Mouse (Mus musculus) left cerebral cortex, postnatal 4 days (tissue): ENCODE data around the gene Fat1. TPM values are rescaled to one million over a fixed set of nuclear protein-coding genes. Genes with fewer than 3 reads are reported as not detected.

Experiments
- DNase-seq: peaks from one replicate; pipeline ENCODE4 v3.0.0-alpha.2; 2022
- intact Hi-C: fragments of 180-260 bp; cut with DNase I; formaldehyde crosslinking; loops from one replicate; pipeline ENCODE4 v1.15.1; 2025
- total RNA-seq, 2 experiments: library from RNA; stranded (reverse); gene quantifications; 2 replicates each; pipeline ENCODE4 v1.2.3; 2021

Gene Fat1
- total RNA-seq, 2 experiments from 2014 or later, result 73.2 to 79.6 TPM

DNA sequence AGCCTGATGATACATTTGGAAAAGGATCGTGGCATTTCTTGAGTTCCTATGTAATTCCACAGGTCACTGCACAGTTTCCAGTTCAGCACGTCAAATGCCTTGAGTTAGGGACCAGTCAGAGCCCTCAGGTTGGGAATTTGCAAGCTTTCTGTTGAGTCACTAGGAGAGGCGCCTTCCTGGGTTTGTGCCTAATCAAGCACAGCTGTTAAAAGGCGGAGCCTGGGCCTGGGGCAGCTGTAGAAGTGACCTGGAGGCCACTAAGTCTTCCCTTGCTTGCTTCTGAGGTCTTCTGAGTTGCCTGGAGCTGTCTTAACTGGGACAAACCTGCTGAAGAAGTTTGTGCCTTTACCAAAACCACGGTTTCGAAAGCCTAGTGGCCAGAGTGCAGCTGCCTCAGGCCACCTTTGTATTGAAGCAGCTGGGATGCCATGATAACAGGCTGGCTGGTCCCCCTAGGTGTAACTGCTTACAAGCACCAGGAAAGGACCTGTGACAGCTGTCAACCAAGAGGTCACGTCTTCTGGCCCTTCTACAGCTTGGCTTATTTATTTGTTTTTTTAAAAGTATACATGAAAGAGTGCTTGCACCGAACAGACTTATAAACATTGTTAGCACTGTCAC, 66.4 kb downstream of the Fat1 start:
- intact Hi-C loops, result no loop called here
- no peak for DNase-seq

DNA sequence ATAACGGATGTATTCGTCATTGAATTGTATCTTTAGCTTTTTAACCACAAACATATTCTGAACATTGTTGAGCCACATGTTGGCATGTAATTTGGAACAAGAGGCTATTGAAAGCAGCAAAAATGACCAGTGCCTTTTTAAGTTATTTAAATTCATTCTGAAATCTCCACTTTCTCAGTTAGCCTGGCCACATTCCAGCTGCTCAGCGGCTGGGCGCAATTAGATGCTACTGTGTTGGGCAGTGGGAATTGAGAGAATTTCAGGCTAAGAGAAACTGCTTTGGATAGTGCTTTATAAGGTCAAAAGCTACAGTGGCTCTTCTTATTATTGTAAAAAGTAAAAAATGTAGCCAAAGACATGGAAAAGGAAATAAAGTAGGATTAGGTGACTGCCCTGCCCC, 67.4 kb downstream of the Fat1 start:
- peak; percentile 41 for DNase-seq
- intact Hi-C loops, result no loop called here

DNA sequence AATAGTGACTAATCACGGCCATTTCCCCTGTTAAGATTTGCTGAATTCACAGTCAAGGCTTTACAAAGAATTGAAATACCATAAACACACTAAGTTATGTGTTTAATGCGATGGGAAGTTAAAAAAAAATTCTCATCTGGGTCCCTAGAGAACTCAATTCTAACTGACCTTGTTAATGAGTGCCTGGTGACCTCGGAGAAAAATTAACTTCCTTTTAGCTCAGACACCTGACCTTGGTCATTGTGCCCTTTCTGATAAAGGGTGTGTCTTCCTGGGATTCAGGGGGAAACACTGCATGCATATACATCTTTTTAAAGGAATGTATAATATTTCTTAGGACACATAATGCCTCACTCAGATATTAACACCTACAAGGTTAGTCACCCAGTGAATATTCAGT, 68.8 kb downstream of the Fat1 start:
- no peak for DNase-seq
- intact Hi-C loops, result no loop called here

DNA sequence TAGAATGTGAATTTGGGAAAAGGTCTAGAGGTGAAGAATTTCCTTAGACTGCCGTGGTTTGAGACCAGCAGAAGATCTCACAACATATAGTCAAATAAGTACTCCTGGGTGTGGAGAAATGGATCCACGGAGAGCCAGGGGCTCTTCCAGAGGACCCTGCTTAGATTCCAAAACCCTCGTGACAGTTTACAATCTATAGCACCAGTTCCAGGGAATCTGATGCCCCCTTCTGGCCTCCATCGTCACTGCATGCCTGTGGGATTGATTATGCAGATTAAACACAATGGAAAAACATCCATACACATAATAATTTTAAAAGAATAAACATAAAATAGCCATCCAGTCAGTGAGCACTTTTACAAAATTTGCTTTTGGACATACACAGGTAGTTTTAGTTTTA, 75.4 kb downstream of the Fat1 start:
- intact Hi-C loops, result loop anchor here (10.0 kb wide), 1 partner anchor 56 kb away; no protein-coding TSS in a partner anchor
- peak; percentile 57 for DNase-seq

DNA sequence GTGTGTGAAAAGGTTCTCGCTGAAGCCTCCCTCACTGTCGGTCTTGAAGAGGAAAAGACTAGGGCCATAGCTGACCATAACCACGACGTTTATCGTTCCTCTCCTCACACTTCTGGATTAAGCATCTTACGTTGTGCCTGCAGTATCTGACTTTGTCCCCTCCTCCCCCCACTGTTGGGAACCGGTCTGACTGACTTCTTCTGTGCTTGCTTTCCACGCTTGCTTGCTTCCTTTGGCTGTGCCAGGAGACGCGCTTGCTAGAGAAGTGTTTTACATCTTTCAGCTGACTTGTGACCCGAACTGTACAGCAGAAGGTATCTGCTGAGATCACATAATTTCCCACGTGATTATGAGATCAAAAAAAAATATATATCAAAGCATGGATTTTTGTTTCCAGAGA, 76.5 kb downstream of the Fat1 start:
- intact Hi-C loops, result loop anchor here (10.0 kb wide), 1 partner anchor 57 kb away; no protein-coding TSS in a partner anchor
- DNase-seq, result no peak

DNA sequence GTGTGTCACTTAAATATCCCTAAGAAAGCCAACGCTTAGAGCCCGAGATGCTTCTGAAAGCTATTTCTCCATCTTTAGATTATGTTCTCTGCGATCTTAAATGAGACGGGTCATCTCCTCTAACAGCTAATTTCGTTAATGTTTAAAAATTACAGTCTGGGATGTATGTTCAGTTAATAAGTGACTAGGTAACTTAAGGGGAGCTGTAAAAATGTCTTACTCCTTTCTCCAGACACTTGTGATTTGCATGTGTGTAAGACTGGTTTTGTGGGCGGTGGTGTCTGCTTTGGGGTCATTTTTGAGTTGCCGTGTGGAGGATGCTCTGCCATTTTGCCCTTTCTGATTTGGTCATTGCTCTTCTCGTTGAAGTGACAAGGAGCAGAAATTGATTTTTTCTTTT, 78.6 kb downstream of the Fat1 start:
- intact Hi-C loops, result loop anchor here (10.0 kb wide), 1 partner anchor 59 kb away; no protein-coding TSS in a partner anchor

DNA sequence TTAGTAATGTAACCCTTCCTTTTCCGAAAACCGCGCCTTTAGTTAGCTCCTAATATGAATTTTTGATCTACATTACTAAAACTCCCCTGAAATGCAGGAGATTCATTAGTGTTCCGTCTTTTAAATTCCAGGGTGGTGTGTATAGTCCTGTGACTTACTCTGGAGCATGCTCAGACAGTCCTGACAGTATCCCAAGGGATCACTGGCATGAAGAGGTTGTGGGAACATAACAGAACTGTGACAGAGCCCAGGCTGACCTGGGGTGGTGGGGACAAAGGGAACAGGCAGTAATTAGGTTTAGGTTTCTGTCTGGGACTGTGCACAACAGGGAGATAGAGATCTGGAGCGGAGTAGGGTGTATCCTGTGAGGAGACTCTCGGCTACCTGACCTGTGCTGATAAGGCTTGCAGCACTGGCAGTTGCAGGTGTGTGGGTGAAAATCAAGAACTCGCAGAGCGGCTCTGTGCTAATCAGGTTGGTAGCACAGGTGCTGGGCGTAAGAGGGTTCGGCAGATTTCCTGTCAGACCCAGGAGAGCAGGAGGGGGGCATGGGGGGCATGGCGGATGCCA, 79.3 kb downstream of the Fat1 start:
- intact Hi-C loops, result loop anchor here (10.0 kb wide), 1 partner anchor 60 kb away; no protein-coding TSS in a partner anchor
- DNase-seq, result no peak

More for the DNA sequence above, 78.6 kb downstream of the Fat1 start:
- DNase-seq, result no peak

DNA sequence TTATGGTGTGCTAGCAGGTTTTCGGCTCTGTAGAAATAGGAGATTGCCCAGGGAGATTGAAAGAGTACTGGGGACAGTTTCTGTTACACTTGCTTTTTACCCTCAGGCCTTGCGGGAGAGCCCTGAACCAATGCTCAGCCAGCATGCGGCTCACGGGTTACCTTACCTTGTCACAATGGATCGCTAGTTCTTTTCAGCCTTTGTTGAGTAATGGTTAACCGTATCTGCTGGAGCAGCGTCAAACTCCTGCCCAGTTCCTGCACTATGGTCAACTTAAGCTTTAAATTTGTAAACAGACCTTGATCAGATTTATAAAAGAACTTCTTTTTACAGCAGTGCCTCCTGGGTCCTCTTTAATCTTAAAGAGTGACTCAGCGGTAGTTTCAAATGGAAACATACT, 80.6 kb downstream of the Fat1 start:
- intact Hi-C loops, result loop anchor here (10.0 kb wide), 1 partner anchor 61 kb away; no protein-coding TSS in a partner anchor
- no peak for DNase-seq

DNA sequence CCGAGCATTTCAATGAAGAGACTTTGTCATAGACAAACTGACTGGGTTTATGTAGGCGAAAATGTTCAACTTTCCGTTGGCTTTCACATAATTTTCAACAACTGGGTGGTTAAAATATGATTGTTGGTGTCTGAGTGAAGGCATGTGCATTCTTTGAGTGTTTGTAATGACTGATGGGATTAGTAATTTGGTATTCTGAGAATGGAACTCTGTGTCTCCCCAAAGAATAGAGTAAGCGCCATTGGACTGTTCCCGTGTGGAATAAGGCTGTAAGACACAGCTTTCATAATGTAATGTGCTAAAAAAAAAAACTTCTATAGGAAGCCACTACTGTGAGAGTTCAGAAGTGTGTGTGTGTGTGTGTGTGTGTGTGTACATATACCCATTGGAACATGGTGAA, 84.0 kb downstream of the Fat1 start:
- intact Hi-C loops, result loop anchor here (10.0 kb wide), 1 partner anchor 64 kb away; no protein-coding TSS in a partner anchor
- DNase-seq, result no peak

DNA sequence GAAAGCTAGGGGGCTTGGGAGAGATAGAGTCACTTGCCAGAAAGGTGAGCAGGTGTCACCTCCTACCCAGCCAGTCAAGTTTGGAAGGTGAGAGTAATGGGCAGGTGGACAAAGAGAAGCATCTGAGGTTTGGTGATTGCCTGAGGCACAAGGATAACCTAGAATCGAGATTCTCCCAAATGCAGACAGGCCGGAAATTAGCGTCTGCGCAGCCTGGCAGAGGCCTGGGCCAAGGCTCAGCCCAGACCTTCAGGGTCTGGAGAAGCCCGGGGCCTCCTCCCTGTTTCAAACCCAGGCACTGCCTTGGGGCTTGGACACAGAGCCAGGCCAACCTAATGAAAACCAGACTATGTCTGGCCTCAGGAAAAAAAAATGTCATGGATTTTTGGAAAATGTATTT, 85.9 kb downstream of the Fat1 start:
- intact Hi-C loops, result no loop called here
- DNase-seq, result peak; percentile 39

DNA sequence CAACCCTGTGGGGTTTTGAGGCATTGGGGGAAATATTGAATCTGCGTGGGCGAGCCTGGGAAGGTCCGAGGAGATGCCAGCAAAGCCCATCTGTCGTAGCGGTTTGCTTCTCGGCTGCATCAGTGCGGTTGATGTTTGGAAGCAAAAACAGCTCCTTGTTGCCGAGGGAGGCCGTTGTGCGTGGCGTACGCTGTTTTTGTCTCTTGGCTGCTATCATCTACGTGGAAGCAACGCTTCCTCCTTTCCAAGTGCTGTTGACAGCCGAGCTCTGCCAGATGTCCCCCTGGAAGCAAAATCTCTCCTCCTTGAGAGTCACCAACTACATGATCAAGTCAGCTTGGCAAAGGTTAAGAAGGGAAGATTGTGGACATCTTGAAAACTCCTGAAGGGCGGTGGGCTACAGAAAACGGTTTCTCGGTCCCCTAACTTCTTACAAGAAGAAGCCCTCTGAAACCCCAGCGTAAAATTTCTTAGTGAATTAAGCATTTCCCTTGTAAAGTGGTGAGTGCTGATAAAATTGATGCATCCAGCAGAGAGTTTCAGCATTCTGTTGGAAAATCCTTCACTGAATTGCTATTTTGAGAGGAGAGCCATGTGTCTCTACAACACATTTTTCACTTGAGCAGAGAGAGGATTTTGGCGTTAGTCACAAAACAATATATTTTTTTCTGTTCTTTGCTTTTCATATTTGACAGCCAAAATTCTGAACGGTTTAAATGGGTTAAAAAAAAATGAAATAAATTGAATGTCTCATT, 86.8 kb downstream of the Fat1 start:
- intact Hi-C loops, result no loop called here
- DNase-seq, result peak; percentile 57

DNA sequence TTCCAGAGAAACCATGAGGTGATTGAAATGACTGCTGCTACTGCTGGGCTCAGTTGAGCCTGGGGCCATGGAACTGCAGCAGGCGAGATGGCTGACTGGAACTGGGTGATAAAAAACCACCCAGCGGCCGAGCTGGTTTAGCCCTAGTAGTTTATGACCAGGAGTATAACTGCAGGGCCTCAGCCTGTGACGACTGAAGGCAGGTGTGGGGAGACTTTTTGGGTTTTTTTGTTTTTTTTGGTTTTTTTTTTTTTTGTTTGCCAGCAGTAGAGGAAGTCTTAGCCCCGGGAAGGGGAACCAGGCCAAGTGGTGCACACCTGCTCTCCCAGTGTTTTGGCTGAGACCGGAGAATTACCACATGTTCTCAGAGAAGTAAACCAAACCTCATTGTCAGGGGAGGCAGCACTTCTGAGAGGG, 92.8 kb downstream of the Fat1 start:
- intact Hi-C loops, result no loop called here

DNA sequence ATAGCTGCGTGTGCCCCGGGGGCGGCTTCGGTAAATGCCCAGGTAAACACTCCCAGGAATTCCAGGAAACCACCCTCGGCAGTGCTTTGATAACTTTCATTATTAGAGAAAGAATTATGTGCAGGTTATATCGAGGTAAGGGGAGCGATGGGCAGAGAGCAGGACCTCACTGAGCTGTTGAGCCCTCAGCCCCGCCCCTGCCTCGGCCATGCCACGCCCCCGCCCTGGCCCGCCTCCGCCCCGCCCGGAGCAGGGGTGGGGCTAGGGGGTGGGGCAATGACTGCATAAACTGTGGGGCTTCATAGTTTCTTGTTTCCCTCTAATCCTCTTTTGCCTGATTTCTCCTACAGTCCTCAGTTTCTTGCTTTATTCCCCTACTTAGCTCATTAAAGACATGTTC, 103.1 kb downstream of the Fat1 start:
- DNase-seq, result no peak
- intact Hi-C loops, result no loop called here

More for the DNA sequence above, 92.8 kb downstream of the Fat1 start:
- peak; percentile 26 for DNase-seq

DNA sequence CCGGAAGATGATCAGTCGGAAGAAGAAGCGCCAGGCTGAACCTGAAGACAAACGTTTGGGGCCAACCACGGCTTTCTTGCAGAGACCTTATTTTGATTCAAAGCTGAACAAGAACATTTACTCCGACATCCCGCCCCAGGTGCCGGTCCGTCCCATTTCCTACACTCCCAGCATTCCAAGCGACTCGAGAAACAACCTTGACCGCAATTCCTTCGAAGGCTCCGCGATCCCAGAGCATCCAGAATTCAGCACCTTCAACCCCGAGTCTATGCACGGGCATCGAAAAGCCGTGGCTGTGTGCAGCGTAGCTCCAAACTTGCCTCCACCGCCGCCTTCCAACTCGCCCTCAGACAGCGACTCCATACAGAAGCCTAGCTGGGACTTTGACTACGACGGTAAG, 108.9 kb downstream of the Fat1 start:
- DNase-seq, result no peak
- intact Hi-C loops, result no loop called here

DNA sequence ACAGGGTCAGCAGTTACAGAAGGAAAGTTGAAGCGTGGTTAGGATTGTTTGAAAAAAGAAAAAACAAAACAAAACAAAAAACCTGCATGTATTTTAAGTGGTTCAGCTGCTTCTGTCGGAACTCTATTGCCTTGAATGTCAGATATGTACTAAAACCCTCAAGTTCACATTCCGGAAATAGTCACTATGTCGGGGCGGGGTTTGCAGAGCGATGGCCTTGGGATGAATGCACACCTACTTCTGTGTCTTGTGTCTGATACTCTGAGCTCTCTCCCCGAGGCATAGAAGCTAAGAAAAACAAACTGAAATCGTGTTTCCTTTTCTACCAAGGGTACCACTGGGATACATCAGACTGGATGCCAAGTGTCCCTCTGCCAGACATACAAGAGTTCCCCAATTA, 115.2 kb downstream of the Fat1 start:
- intact Hi-C loops, result no loop called here
- no peak for DNase-seq

DNA sequence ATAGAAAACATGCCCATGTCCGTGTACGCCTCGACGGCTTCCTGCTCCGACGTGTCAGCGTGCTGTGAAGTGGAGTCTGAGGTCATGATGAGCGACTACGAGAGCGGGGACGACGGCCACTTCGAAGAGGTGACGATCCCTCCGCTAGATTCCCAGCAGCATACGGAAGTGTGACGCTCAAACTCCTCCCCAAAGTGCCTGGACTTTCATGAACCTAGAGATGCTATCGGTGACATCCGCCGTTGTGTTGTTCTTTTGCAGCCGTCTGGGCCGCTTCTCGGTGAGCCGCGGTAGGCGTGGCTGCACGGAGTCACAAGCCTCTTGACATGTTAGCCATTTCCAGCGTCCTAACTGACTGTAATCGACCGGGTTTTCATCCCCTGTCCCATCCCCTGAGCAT, 116.0 kb downstream of the Fat1 start:
- intact Hi-C loops, result no loop called here
- DNase-seq, result no peak

DNA sequence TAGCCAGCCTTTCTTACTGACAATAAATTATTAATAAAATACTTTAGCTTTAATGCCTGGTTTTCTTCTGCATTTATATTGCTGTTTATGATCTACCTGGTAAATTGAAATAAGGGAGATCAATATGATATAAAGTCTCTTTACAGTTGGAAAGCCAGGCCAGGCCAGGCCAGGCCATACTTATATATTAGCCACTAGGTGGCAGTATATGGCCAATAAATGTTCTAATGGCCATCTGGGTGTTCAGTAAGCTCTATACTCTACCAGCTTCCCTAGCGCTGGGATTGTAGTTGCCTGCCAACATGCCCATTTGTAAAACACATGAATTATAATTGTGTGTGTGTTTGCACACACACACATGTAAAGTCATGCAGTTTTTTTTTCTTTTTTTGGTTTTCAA, 117.0 kb downstream of the Fat1 start:
- intact Hi-C loops, result no loop called here
- no peak for DNase-seq

DNA sequence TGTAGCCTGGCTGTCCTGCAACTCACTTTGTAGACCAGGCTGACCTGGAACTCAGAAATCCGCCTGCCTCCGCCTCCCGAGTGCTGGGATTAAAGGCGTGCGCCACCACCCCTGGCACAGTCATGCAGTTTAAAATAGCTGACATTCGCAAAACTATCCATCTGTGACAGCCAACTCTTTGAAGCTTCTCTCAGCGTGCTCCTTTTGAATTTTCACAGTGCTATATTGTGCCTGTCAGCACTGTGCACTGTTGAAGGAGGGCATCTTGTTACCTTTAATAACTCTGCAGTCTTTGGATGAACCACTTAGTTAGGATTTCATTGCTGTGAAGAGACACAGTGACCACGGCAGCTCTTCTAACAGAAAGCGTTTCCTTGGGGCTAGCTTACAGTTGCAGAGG, 117.4 kb downstream of the Fat1 start:
- no peak for DNase-seq
- intact Hi-C loops, result no loop called here

DNA sequence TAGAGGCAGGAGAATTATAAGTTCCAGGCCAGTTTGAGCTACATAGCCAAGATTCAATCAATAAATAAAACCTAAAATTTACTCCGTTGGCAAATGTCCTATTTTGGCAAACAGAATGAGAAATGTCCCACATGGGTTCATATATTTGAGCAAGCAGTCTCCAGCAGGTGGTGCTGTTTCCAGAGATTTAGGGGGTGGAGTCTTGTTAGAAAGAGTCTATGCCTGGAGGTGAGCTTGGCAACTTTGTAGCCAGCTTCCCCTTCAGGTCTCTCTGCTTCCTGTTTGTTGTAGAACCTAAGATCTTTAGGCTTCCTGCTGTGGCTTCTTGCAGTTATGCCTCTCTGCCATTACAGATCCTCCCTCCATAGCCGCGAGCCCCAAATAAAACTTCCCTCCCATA, 120.3 kb downstream of the Fat1 start:
- intact Hi-C loops, result no loop called here
- no peak for DNase-seq

DNA sequence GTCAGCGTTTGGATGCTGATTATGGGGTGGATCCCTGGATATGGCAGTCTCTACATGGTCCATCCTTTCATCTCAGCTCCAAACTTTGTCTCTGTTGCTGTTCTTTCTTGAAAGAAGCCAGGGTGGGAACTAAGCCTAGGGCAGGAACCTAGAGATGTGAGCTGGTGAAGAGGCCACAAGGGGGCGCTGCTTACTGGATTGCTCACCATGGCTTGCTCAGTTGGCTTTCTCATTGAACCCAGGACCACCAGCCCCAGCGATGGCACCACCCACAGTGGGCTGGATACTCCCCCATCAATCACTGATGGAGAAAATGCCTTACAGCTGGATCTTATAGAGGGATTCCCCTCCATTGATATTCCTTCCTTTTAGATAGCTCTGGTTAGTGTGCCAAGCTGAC, 121.6 kb downstream of the Fat1 start:
- DNase-seq, result no peak
- intact Hi-C loops, result no loop called here

DNA sequence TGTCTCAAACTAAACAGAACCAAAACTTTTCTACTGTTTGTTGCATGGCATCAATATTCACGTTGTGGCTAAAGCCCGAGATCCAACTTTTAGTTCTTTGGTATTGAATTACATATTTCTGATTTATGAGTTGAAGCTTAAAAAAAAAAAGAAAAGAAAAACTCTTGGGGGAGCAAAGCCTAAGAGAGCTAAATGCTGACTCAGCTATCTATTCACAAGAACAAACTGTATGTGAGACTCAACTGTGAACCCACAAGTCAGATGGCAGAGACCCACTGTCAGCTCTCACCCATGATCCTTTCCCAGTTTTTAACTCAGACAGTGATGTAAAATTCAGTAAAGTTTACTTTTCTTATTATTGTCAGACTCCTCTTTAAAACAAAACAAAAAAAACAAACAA, 124.8 kb downstream of the Fat1 start:
- intact Hi-C loops, result no loop called here

DNA sequence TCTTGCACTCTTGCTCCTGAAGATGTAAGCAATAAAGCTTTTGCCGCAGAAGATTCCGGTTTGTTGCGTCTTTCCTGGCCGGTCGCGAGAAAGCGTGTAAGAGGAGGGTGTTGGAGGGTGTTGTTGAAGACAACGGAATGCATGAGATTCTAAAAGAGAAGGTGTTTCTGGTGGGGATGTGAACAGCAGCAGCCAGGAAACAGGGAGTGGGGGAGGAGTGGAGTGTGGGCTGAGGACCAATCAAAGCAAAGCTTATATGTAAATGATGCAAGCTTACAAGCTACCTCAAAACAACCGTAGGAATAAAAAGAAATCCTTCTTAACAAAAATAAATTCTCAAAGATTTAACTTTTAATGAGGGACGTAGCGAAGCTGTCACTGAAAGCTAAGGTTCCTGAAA, 127.1 kb downstream of the Fat1 start:
- intact Hi-C loops, result no loop called here

More for the DNA sequence above, 124.8 kb downstream of the Fat1 start:
- DNase-seq, result no peak

More for the DNA sequence above, 127.1 kb downstream of the Fat1 start:
- no peak for DNase-seq
